Mouse (Mus musculus): ENCODE results near the gene Il1r2. TPM values are rescaled to one million over a fixed set of nuclear protein-coding genes. Genes with fewer than 3 reads are reported as not detected.

Il1r2 gene
- polyA plus RNA-seq, 1 experiment from 2014 or later = 0.27 TPM

DNA sequence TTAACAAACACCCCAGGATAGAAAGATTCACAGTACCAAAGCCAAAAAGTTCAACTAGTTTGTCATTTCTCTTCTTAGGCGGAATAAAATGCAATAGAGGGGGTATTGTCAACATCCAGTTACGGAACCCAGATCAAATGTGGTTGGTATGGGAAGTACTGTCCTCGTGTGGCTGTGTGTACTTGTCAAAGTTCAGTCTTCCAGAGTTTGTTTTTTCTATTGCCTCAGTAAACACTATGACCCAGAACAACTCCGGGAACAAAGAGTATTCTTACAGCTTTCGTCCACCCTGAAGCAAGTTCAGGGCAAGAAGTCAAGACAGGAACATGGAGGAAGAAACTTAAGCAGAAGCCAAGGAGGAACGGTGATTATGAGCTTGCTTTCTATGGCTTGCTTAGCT, 82.2 kb downstream of the Il1r2 start:
- Histone ChIP-seq H3K4me3 (no peak overlapping the region), H3K36me3 (no peaks in the 10 kb centered on the region), H3K9ac (no peak overlapping the region), H3K4me2 (replicated peaks) (no peak overlapping the region), H3K27ac (no peak overlapping the region), H3K4me1 (no peaks in the 10 kb centered on the region), H3K27me3 (replicated peaks) (no peaks in the 10 kb centered on the region), H3K9me3 (no peaks in the 10 kb centered on the region)
- 86% methylated on average over 6 of the region's 6 CpGs for WGBS
- ATAC-seq (ENCODE audit: low FRiP score, low read depth) = no peak

DNA sequence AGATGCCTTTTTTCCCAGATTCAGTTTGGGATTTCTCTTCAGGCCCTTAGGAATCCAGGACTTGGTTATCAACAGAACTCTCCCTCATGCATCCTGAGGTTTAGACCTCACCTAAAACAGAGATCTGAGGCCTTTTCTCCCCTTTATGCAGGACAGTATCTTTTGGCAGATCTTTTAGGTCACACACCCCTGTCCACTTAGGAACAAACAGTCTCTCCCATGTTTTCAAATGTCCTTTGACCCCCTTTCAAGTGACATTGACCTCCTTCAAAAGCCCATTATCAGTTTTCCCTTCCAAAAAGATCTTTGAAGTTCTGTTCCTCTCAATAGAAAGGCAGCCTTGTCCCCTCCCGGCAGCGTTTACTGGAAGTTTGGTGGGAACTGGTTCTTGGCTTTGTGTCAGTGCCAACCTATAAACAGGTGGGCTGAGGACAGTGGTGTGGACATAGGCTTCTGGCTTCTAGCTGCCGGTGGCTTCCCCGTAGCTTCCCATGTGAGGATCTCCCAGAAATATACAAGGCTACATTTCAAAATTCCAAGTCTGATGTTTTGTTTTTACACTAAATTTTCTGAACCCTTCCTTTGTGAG, 89.5 kb downstream of the Il1r2 start:
- Histone ChIP-seq H3K4me3 (no peak overlapping the region), H3K36me3 (no peaks in the 10 kb centered on the region), H3K9me3 (no peaks in the 10 kb centered on the region), H3K27ac (no peak overlapping the region), H3K9ac (no peak overlapping the region), H3K27me3 (replicated peaks) (no peaks in the 10 kb centered on the region), H3K4me1 (no peaks in the 10 kb centered on the region), H3K4me2 (replicated peaks) (no peak overlapping the region)
- WGBS = 85% methylated on average over 4 of the region's 4 CpGs
- ATAC-seq (ENCODE audit: low FRiP score, low read depth) = no peak

DNA sequence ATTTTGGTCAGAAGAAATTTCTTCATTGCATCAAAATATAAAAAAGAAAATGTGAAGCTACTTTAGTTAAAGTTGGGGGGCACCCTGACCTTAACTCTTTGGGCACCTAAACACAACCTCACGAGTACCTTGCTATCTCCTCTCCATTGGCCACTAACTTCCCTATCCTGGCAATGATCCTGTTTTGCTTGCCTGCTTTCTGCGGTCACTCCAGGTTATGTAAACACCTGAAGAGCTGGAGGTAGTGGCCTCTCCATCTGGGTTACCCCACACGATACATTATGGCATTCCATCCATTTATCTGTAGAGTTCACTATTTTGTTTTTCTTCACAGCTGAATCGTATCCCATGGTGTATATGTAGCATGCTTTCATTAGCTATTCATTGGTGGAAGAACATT, 90.5 kb downstream of the Il1r2 start:
- Histone ChIP-seq H3K4me2 (replicated peaks) (no peak overlapping the region), H3K27me3 (replicated peaks) (no peaks in the 10 kb centered on the region), H3K9ac (no peak overlapping the region), H3K36me3 (no peaks in the 10 kb centered on the region), H3K4me3 (no peak overlapping the region), H3K4me1 (no peaks in the 10 kb centered on the region), H3K9me3 (no peaks in the 10 kb centered on the region), H3K27ac (no peak overlapping the region)
- ATAC-seq (ENCODE audit: low FRiP score, low read depth) = no peak
- WGBS = 86% methylated on average over 4 of the region's 4 CpGs

DNA sequence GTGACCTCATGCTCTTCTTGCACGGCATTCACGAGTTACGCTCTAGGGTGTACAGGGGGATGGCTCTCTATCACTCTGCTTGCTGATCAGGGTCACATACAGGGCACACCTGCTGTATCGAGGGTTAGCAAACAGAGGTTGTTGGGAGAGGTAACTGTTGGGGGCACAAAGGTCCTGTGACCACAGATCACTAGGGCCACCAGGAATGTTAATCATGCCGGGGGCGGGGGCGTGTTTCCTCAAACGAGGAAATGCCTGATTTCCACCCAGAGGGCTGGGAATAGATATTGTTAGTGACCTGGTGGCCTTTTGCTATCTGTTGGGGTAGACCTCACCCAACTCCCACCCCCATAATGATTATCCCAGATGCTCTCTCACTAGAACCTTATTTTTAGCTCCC, 93.7 kb downstream of the Il1r2 start:
- Histone ChIP-seq H3K27me3 (replicated peaks) (no peaks in the 10 kb centered on the region), H3K4me3 (no peak overlapping the region), H3K9ac (no peak overlapping the region), H3K36me3 (no peaks in the 10 kb centered on the region), H3K4me1 (no peaks in the 10 kb centered on the region), H3K4me2 (replicated peaks) (no peak overlapping the region), H3K27ac (no peak overlapping the region), H3K9me3 (no peaks in the 10 kb centered on the region)
- no peak for ATAC-seq (ENCODE audit: low FRiP score, low read depth)
- 80% methylated on average over 8 of the region's 8 CpGs for WGBS

DNA sequence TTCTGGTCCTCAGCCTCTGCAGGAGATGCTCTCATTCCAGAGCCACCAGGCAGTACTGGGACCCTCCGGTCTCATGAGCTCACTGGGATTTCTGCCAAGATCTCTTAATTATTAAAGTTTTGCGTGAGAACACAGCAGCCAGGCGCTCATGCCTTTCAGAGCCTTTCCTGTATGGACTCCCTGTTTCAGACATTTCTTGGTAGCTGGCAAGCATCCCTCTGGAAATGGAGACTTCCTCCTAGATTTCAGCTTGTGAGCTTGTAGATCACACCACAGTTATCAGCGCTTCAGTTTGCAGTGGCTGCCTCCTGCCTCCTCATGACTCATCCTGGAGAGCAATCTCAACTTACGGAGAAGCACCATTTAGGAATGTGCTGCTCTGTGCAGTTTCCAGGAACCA, 98.0 kb downstream of the Il1r2 start:
- no peak overlapping the region for H3K27ac ChIP-seq
- no peak overlapping the region for H3K9ac ChIP-seq
- H3K4me1 ChIP-seq = no peaks in the 10 kb centered on the region
- H3K9me3 ChIP-seq = no peaks in the 10 kb centered on the region
- WGBS = 88% methylated on average over 5 of the region's 5 CpGs
- H3K4me2 ChIP-seq (replicated peaks) = no peak overlapping the region
- H3K4me3 ChIP-seq = no peak overlapping the region
- ATAC-seq (ENCODE audit: low FRiP score, low read depth) = no peak
- H3K27me3 ChIP-seq (replicated peaks) = no peaks in the 10 kb centered on the region
- no peaks in the 10 kb centered on the region for H3K36me3 ChIP-seq

DNA sequence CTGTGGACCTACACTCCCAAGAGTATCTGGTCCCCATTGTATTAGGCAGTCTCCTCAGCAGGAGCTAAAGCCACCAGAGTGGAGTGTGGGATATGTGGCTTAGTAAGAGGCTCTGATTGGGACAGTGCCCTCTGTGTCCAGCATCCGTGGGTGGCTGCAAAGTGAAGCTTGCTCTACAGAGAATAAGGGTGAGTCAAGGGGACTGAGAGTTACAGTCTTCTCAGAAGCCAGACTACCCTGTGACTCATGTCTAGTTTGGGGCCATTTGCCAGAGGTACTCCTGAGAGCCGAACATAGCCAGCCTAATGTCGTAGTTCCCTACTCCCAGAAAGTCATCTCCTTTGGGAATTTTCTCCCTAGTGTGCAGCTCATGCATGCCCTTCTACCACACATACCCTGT, 100.3 kb downstream of the Il1r2 start:
- ATAC-seq (ENCODE audit: low FRiP score, low read depth) = no peak
- Histone ChIP-seq H3K9ac (no peak overlapping the region), H3K4me2 (replicated peaks) (no peak overlapping the region), H3K36me3 (no peaks in the 10 kb centered on the region), H3K4me1 (no peaks in the 10 kb centered on the region), H3K27me3 (replicated peaks) (no peaks in the 10 kb centered on the region), H3K9me3 (no peaks in the 10 kb centered on the region), H3K27ac (no peak overlapping the region), H3K4me3 (no peak overlapping the region)
- WGBS = 85% methylated on average over 3 of the region's 3 CpGs

Other genes starting within 250 kb of the Il1r2 start
- gene Map4k4, start 173.2 kb upstream of the Il1r2 start, polyA plus RNA-seq (2016; fragmentation: Nextera tagmentation; extraction: Ambion mirVana) = 65.8 and 69.4 TPM in 2 replicates
- gene Il1r1, start 151.0 kb downstream of the Il1r2 start, polyA plus RNA-seq (2016; fragmentation: Nextera tagmentation; extraction: Ambion mirVana) = 0.66 and 1.3 TPM in 2 replicates